Mouse (Mus musculus) bone marrow macrophage, adult 2 months (primary cell): Measurements from ENCODE around the gene Sult2b1.

ENCODE experiments used
- CTCF ChIP-seq: IDR thresholded peaks from 2 replicates; pipeline ENCODE4 v1.5.1; 2012; ENCODE audit warnings: low read depth, mild to moderate bottlenecking, low read length, moderate library complexity
- POLR2A ChIP-seq: IDR thresholded peaks from 2 replicates; pipeline ENCODE4 v1.6.1; 2012; ENCODE audit warnings: mild to moderate bottlenecking, low read depth, low read length, borderline replicate concordance

- peak; percentile 65 for TF ChIP-seq CTCF
- no peak for TF ChIP-seq POLR2A
Observed at GRCm38 (mm10) chr7:45739162-45739763, 45.2 kb downstream of the Sult2b1 start.
